Mouse (Mus musculus) retina, adult 2 months (tissue): ENCODE measurements around the gene Pik3cd.
"Not testable (repeated sequence)": the region's sequence is repeated elsewhere in the genome, so short reads cannot be mapped to it uniquely, and the experiment has no call there.

ENCODE experiments used
- DNase-seq: peaks from one replicate; pipeline ENCODE4 v3.0.0-alpha.2; 2012; ENCODE audit warnings: low read depth, low spot score

Gene Pik3cd

DNA sequence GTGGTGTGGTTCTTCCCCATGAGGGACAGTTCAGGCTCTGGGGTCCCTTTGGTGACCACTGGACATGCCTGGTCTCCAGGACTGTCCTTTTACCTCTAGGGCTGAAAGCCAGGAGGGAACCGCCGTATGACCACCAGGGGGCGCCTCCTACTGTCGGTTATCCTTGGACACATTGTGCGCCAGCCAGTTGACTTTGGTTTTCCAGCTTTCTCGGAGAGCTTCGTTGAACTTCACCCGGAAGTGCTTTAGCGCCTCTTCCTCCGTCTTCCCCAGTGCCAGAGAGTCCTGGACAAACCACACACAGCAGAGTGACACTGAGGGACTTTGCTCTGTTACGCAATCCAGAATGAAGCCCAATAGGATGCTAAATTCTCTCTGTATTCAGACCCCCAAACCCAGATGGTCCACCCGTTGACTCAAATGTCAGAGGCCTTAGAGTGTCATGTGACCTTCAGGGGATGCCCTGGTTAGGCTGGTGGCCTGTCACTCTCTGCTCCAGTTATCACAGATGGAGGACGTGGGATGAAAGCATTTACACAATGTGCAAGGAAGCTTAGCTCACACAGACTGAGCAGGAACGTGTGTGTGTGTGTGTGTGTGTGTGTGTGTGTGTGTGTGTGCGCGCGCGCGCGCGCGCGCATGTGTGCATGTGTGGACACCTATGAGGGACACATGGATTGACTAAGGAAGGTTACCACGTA is 51.7 kb downstream of the Pik3cd start:
- DNase-seq: no peak

GRCm38 (mm10) chr4:149648031-149648805 is 54.2 kb downstream of the Pik3cd start:
- DNase-seq: no peak

- DNase-seq: no peak
Measured at GRCm38 (mm10) chr4:149645761-149646160, 56.6 kb downstream of the Pik3cd start.

DNA sequence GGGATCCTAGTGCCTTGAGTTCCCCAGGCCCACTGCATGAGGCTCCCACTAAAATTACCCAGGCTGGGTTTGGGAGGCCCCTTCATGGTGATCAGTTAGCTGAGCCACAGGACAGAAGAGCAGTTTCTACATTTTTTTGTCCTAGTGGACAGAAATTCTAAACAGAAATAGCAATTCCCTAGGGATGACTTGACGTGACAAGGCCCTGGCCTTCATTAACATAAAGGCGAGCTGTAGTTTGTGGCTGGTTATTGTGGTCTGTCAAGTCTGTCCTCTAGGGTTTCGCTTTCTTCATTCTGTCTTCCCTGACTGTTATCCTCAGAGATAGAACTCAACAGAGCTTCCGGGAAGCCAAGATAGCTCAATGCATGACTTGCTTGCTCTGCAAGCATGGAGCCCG is 60.4 kb downstream of the Pik3cd start:
- DNase-seq: no peak

- DNase-seq: no peak
Measured at GRCm38 (mm10) chr4:149641400-149641799, 61.0 kb downstream of the Pik3cd start.

GRCm38 (mm10) chr4:149640831-149641230 is 61.5 kb downstream of the Pik3cd start:
- DNase-seq: no peak

DNA sequence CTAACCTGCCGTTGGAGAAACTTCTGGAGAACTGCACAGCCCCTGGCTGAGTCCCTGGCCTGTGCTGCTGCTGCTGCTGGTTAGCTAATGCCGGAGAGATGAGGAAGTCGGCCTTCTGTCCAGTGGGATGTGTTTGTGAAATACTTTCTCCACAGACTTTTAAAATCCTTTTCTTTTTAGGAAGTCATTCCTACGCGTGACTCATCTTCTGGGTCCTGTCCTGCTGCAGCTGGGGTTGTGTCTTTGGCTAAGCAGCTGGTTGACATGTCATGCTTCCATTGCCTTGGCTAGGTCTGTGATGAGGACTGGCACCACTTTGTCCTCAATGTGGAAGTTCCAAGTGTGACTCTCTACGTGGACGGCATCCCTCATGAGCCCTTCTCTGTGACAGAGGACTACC is 64.4 kb downstream of the Pik3cd start:
- DNase-seq: no peak

DNA sequence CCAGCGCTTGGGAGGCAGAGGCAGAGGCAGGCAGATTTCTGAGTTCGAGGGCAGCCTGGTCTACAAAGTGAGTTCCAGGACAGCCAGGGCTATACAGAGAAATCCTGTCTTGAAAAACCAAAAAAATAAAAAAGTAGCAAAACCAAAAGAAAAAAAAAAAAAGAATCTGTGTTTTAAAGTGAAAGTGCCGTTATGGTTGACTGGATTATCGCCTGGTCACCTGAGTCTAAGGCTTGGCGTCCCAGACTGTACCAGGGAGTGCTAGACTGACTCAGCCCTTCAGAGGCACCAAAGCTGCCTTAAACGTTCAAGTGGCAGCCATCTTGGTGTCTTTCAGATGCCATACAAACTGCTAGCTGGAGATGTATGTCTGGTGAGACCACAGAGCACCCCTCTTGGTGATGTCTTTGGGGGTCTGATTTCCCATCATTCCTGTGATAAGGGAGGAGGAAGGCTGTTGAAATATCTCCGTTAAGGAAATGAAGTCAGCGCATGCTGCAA is 66.4 kb downstream of the Pik3cd start:
- DNase-seq: no peak

- no peak for DNase-seq
Measured at GRCm38 (mm10) chr4:149634966-149635365, 67.4 kb downstream of the Pik3cd start.

- no peak for DNase-seq
Measured at GRCm38 (mm10) chr4:149634157-149634556, 68.2 kb downstream of the Pik3cd start.

DNA sequence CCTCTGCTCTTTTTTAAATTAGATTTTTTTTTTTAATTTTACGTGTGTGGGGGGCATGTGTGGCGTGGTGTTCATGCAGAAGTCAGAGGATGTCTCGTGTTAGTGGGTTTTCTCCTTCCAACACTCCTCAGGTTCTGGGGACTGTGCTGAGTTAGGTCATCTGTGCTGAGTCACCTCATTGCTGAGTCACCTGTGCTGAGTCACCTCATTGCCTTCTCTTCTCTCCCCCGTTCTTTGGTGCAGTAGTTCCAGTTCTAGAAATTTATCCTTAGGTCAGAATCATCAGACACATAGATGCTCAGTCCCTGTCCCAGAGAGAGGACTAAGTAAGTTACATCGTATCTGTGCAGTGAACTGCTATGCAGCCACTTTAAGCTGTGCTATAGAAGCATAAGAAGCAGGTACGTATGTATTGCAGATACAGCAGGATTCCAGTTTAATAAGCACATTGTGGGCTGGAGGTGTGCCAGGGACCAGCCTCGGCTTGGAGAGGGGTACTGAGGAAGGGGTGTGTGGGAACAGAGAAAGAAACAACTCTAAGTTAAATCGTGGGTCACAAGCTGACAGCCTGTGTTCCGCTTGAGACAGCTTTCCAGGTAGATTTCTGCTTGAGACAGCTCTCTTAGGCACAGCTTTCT is 69.6 kb downstream of the Pik3cd start:
- DNase-seq: no peak

DNA sequence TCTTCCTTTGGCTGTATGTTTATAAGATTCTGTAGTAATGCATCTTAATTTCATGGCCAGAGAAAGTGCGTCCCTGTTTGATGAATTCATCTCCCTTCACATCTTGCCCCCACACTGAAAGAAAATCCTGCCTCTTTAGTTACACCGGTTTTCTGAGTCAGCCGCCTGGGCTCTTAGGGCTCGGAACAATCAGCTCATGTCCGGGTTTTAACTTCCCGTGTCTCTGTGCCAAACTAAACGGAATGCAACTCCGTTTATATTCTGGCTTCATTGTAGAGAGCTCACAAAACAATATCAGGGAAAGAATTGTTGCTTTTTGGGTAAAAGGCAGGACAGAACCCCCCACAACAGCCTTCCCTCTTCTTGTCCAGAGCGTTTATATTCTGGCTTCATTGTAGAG is 73.6 kb downstream of the Pik3cd start:
- no peak for DNase-seq

- no peak for DNase-seq
Measured at GRCm38 (mm10) chr4:149628372-149628771, 74.0 kb downstream of the Pik3cd start.

DNA sequence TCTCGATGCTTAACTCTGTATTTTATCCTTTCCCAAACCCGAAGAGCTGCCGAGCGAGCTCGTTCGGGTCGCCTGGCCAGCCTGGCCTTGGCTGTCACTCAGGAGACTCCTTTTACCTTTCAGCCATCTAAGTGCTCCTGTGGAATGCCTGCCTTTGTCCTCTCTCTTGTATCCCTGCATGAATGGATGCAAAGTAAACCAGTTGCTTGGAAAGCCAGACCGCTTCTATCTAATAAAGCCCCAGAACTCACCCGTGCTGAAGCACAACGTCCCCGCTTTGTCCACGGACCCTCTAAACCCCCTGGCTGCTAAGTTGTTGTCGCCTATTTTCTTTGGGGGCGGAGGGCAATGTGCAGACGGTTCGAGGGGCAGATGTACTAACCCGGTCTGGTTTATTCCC is 75.6 kb downstream of the Pik3cd start:
- DNase-seq: no peak

- no peak for DNase-seq
Measured at GRCm38 (mm10) chr4:149623711-149624110, 78.7 kb downstream of the Pik3cd start.

DNA sequence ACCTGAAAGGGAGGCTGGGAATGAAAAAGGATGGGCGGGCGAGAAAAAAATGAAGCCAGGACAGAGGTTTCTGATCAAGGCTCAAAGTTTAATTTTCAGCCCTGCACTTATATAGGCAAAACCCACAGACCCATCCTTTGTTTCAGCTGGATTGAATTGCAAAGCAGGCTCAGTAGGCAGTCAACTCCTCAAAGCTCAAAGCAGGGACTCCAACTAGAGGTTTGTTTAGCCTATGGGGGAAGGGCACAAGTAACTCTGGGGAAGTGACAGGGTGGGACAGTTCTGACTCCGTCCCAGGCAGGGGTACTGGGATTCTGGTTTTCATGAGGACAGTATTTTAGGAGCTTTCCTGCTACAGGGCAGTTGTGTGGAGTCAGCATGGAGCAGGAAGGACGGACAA is 81.1 kb downstream of the Pik3cd start:
- DNase-seq: no peak

- no peak for DNase-seq
Measured at GRCm38 (mm10) chr4:149619988-149620387, 82.4 kb downstream of the Pik3cd start.

DNA sequence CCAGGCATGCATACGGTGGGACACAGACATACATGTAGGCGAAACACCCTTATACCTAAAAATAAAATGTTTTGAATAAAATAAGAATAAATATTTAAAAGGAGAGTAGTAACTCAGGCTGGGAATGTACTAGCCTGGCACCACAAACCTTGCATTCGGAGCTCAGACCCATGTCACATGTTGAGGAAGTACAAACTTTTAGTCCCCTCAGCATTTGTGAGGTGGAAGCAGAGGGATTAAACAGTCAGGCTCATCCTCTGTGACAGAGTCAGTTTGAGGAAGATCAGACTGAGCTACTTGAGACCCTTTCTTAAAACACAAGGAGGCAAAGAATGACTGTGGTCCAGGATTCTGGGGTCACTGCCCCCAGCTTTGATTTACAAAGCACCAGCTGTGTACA is 85.4 kb downstream of the Pik3cd start:
- DNase-seq: not testable (repeated sequence)

DNA sequence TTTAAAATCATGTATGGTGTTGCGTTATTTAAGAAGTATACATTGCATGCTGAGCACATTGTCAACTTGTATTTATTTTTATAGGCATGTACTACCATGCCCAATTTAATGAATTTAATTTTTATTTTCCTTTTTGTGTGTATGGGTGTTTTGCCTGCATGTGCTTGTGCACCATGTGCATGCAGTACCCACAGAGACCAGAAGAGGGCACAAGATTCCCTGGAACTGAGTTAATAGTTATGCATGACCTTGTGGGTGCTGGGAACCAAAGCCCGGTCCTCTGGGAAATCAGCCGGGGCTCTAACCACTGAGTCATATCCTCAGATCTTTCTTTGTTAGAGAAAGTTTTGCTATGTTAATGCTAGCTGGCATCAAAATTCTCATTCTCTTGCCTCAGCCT is 87.5 kb downstream of the Pik3cd start:
- DNase-seq: no peak

GRCm38 (mm10) chr4:149613497-149613896 is 88.9 kb downstream of the Pik3cd start:
- not testable (repeated sequence) for DNase-seq

DNA sequence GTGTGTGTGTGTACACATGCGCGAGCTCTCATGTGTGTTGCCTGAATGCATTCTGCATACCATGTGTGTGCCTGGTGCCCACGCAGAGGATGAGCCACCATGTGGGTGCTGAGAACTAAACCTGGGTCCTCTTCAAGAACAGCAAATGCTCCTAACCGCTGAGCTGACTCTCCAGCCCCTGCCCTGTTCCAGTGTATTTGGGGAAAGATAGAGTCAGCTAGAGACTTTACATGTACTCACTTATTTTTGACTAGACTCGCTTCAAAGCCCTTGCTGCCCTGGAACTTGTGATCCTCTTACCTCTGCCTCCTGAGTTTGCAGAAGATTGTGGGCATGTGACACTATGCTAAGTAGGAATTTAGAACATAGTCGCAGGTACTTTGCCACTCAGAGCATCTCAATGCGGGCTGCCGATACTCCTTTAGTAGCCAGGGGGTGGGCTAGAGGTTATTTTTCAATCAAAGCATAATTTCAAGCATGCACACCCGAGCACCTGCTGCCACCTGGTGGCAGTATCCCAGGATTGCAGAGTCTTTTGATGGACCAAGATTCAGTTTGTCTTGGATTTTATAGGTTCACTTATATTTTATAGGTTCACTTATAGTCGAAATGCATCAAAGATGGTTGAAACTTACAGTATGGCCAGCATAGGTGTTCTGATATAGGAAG is 90.9 kb downstream of the Pik3cd start:
- DNase-seq: no peak
